Mouse (Mus musculus) MEL (cell line): Measurements from ENCODE around the gene Afg3l1. TPM values are rescaled to one million over a fixed set of nuclear protein-coding genes. Genes with fewer than 3 reads are reported as not detected.
A peak's percentile ranks its signal among the peaks of the same experiment; 100 is the strongest.

ENCODE experiments used
- DNase-seq: peaks from one replicate; pipeline ENCODE4 v3.0.0; 2011; ENCODE audit warnings: low read depth, low spot score
- H3K27ac ChIP-seq: 2 replicates; pipeline ENCODE4 v1.5.1; 2012; ENCODE audit warnings: low read depth, mild to moderate bottlenecking, control low read depth, low read length, moderate library complexity; ENCODE audit not compliant: control insufficient read depth
- H3K27me3 ChIP-seq, 2 experiments: fragments of 150-350 bp in 1 of 2; sonication (generic) in 1 of 2; 2 replicates each; pipeline ENCODE4 v1.6.1; 2012; ENCODE audit warnings: low read length in 2 of 2, mild to moderate bottlenecking in 2 of 2, improper control_type of control experiment in 1 of 2, moderate library complexity in 1 of 2; ENCODE audit not compliant: insufficient read depth in 2 of 2, control insufficient read depth in 1 of 2
- H3K36me3 ChIP-seq, 2 experiments: 2 replicates each; pipeline ENCODE4 v1.6.1; 2012 to 2014; ENCODE audit warnings: low read length in 2 of 2, improper control_type of control experiment in 1 of 2, inconsistent platforms in 1 of 2, mild to moderate bottlenecking in 1 of 2; ENCODE audit not compliant: insufficient read depth in 2 of 2, control insufficient read depth in 1 of 2
- H3K4me1 ChIP-seq, 2 experiments: fragments of 150-350 bp in 1 of 2; sonication (generic) in 1 of 2; 2 replicates each; pipeline ENCODE4 v1.6.1; 2012; ENCODE audit warnings: low read length in 2 of 2, improper control_type of control experiment in 1 of 2, mild to moderate bottlenecking in 1 of 2; ENCODE audit not compliant: insufficient read depth in 2 of 2, control insufficient read depth in 1 of 2
- H3K4me3 ChIP-seq, 2 experiments: fragments of 150-350 bp in 1 of 2; sonication (generic) in 1 of 2; 2 replicates each; pipeline ENCODE4 v1.5.1; 2012; ENCODE audit warnings: low read depth in 2 of 2, low read length in 2 of 2, mild to moderate bottlenecking in 2 of 2, moderate library complexity in 2 of 2, control low read depth in 1 of 2, improper control_type of control experiment in 1 of 2; ENCODE audit not compliant: control insufficient read depth in 1 of 2, insufficient read depth in 1 of 2
- H3K79me2 ChIP-seq: 2 replicates; pipeline ENCODE4 v1.6.1; 2012; ENCODE audit warnings: mild to moderate bottlenecking, low read length, moderate library complexity; ENCODE audit not compliant: control insufficient read depth, poor library complexity, insufficient read depth
- H3K9ac ChIP-seq: 2 replicates; pipeline ENCODE4 v1.6.1; 2012; ENCODE audit warnings: low read depth, mild to moderate bottlenecking, control low read depth, low read length, moderate library complexity; ENCODE audit not compliant: control insufficient read depth, poor library complexity, severe bottlenecking
- H3K9me3 ChIP-seq: fragments of 150-350 bp; sonication (generic); replicated peaks from 2 replicates; pipeline ENCODE4 v1.6.1; 2012; ENCODE audit warnings: mild to moderate bottlenecking, low read length, improper control_type of control experiment, moderate library complexity; ENCODE audit not compliant: insufficient read depth
- BHLHE40 ChIP-seq: IDR thresholded peaks from 2 replicates; pipeline ENCODE4 v1.6.1; 2012; ENCODE audit warnings: low read depth, mild to moderate bottlenecking, inconsistent platforms, low read length, improper control_type of control experiment, borderline replicate concordance
- CHD1 ChIP-seq: IDR thresholded peaks from 2 replicates; pipeline ENCODE4 v1.6.1; 2012; ENCODE audit warnings: low read depth, mild to moderate bottlenecking, inconsistent platforms, low read length, improper control_type of control experiment
- CTCF ChIP-seq, 3 experiments: IDR thresholded peaks in 2 of 3; conservative IDR thresholded peaks in 1 of 3; 2 replicates each; pipeline ENCODE4 v1.5.1; 2011 to 2012; ENCODE audit warnings: low read length in 3 of 3, low read depth in 2 of 3, mild to moderate bottlenecking in 2 of 3, improper control_type of control experiment in 1 of 3, inconsistent platforms in 1 of 3, mixed read lengths in 1 of 3, moderate library complexity in 1 of 3; ENCODE audit not compliant: control insufficient read depth in 1 of 3, insufficient read depth in 1 of 3, poor library complexity in 1 of 3, severe bottlenecking in 1 of 3
- ELF1 ChIP-seq: IDR thresholded peaks from 2 replicates; pipeline ENCODE4 v1.6.1; 2014; ENCODE audit warnings: low read depth, mild to moderate bottlenecking, inconsistent platforms, low read length, improper control_type of control experiment, moderate library complexity
- GABPA ChIP-seq: IDR thresholded peaks from 2 replicates; pipeline ENCODE4 v1.6.1; 2012; ENCODE audit warnings: low read depth, mild to moderate bottlenecking, inconsistent platforms, low read length, improper control_type of control experiment, moderate library complexity
- KAT2A ChIP-seq: conservative IDR thresholded peaks from 2 replicates; pipeline ENCODE4 v1.6.1; 2012; ENCODE audit warnings: low read depth, low read length, improper control_type of control experiment, inconsistent platforms
- NELFE ChIP-seq: IDR thresholded peaks from 2 replicates; pipeline ENCODE4 v1.6.1; 2011; ENCODE audit warnings: low read depth, low read length, improper control_type of control experiment
- NRF1 ChIP-seq: IDR thresholded peaks from 2 replicates; pipeline ENCODE4 v1.6.1; 2014; ENCODE audit warnings: low read depth, mild to moderate bottlenecking, inconsistent platforms, low read length, improper control_type of control experiment, moderate library complexity; ENCODE audit not compliant: poor library complexity, insufficient read depth, severe bottlenecking
- POLR2A ChIP-seq, 2 experiments: IDR thresholded peaks; 2 replicates each; pipeline ENCODE4 v1.6.1; 2011 to 2012; ENCODE audit warnings: low read length in 2 of 2, mild to moderate bottlenecking in 2 of 2, control low read depth in 1 of 2, improper control_type of control experiment in 1 of 2, low read depth in 1 of 2, moderate library complexity in 1 of 2; ENCODE audit not compliant: control insufficient read depth in 1 of 2, insufficient read depth in 1 of 2, poor library complexity in 1 of 2
- RAD21 ChIP-seq: IDR thresholded peaks from 2 replicates; pipeline ENCODE4 v1.6.1; 2011; ENCODE audit warnings: mild to moderate bottlenecking, low read depth, low read length, improper control_type of control experiment
- RCOR1 ChIP-seq: IDR thresholded peaks from 2 replicates; pipeline ENCODE4 v1.6.1; 2012; ENCODE audit warnings: low read depth, mild to moderate bottlenecking, inconsistent platforms, low read length, improper control_type of control experiment
- SIN3A ChIP-seq: IDR thresholded peaks from 2 replicates; pipeline ENCODE4 v1.6.1; 2012; ENCODE audit warnings: low read length, improper control_type of control experiment, inconsistent platforms
- USF1 ChIP-seq: IDR thresholded peaks from 2 replicates; pipeline ENCODE4 v1.6.1; 2014; ENCODE audit warnings: low read depth, mild to moderate bottlenecking, inconsistent platforms, low read length, improper control_type of control experiment, moderate library complexity
- USF2 ChIP-seq, 2 experiments: IDR thresholded peaks; 2 replicates each; pipeline ENCODE4 v1.6.1; 2011 to 2012; ENCODE audit warnings: improper control_type of control experiment in 2 of 2, low read length in 2 of 2, borderline replicate concordance in 1 of 2, inconsistent platforms in 1 of 2, low read depth in 1 of 2, mild to moderate bottlenecking in 1 of 2; ENCODE audit not compliant: insufficient read depth in 1 of 2
- ZKSCAN1 ChIP-seq: IDR thresholded peaks from 2 replicates; pipeline ENCODE4 v1.6.1; 2012; ENCODE audit warnings: low read depth, mild to moderate bottlenecking, inconsistent platforms, low read length, improper control_type of control experiment, moderate library complexity
- polyA plus RNA-seq, 2 experiments: library from polyadenylated mRNA; stranded (reverse) in 1 of 2; unstranded in 1 of 2; fragments of >175 nt in 1 of 2; fragments of >200 nt in 1 of 2; gene quantifications; 2 replicates each; pipeline versions ENCODE4 v1.2.1 to v1.2.4; 2012; ENCODE audit warnings: low replicate concordance in 2 of 2, low read depth in 1 of 2; ENCODE audit not compliant: insufficient read length in 2 of 2, insufficient read depth in 1 of 2, missing spikeins in 1 of 2
- total RNA-seq: library from RNA; depleted of rRNA; stranded (reverse); fragments of 300-350 nt; gene quantifications from 2 replicates; pipeline ENCODE4 v1.2.3, GENCODE M21; 2012

Gene Afg3l1
- total and polyA plus RNA-seq, 3 experiments: 27.5 to 68.4 TPM; not detected in 1

- peaks cover 0 to 11% of the 10 kb centered on the region in 2 experiments; a peak in 2 of 4 replicates for H3K36me3 ChIP-seq
These were observed 26.2 kb downstream of the Afg3l1 start for GRCm38 (mm10) chr8:123503801-123504467.

GRCm38 (mm10) chr8:123504591-123505195 is 27.0 kb downstream of the Afg3l1 start:
- Histone ChIP-seq H3K4me3 (no peak overlapping the region), H3K79me2 (no peaks in the 10 kb centered on the region), H3K4me1 (no peaks in the 10 kb centered on the region), H3K36me3 (peaks cover 0 to 11% of the 10 kb centered on the region in 2 experiments; a peak in 1 of 4 replicates), H3K27ac (no peak overlapping the region), H3K9me3 (no peaks in the 10 kb centered on the region), H3K9ac (no peak overlapping the region), H3K27me3 (no peaks in the 10 kb centered on the region)
- DNase-seq: no peak
- TF ChIP-seq NELFE: no peak
- TF ChIP-seq USF1: no peak
- no peak for TF ChIP-seq RCOR1
- no peak for TF ChIP-seq SIN3A
- no peak for TF ChIP-seq NRF1
- no peak for TF ChIP-seq RAD21
- no peak for TF ChIP-seq ZKSCAN1
- no peak for TF ChIP-seq GABPA
- no peak for TF ChIP-seq ELF1
- no peak for TF ChIP-seq BHLHE40
- TF ChIP-seq KAT2A: no peak
- TF ChIP-seq CHD1: no peak
- TF ChIP-seq USF2 (IDR thresholded peaks at IDR 0.05; ENCODE audit: borderline replicate concordance in 1 of 2, insufficient read depth in 1 of 2, low read depth in 1 of 2, low read length in 2 of 2): no peak

More at GRCm38 (mm10) chr8:123503801-123504467, 26.2 kb downstream of the Afg3l1 start:
- TF ChIP-seq POLR2A (IDR thresholded peaks at IDR 0.05; ENCODE audit: control insufficient read depth in 1 of 2, insufficient read depth in 1 of 2, low read depth in 1 of 2, low read length in 2 of 2, poor library complexity in 1 of 2) (no peak), CTCF (IDR thresholded peaks at IDR 0.05 in 2 of 3, conservative IDR thresholded peaks at IDR 0.05 in 1 of 3; ENCODE audit: control insufficient read depth in 1 of 3, insufficient read depth in 1 of 3, low read depth in 2 of 3, low read length in 3 of 3, poor library complexity in 1 of 3, severe bottlenecking in 1 of 3) (peak; percentile 21 to 44 (median 27); a peak in 3 of 6 replicates)
- H3K27ac ChIP-seq: no peak overlapping the region
- no peaks in the 10 kb centered on the region for H3K4me1 ChIP-seq
- H3K27me3 ChIP-seq: no peaks in the 10 kb centered on the region
- DNase-seq: peak; percentile 51
- H3K79me2 ChIP-seq: no peaks in the 10 kb centered on the region
- no peak overlapping the region for H3K4me3 ChIP-seq
- no peaks in the 10 kb centered on the region for H3K9me3 ChIP-seq
- H3K9ac ChIP-seq: no peak overlapping the region
